Mouse (Mus musculus): ENCODE results near the gene Cd6. TPM values are rescaled to one million over a fixed set of nuclear protein-coding genes. Genes with fewer than 3 reads are reported as not detected.

The Cd6 gene
- polyA plus RNA-seq, 3 experiments from 2014 or later = 356 to 569 (median 520) TPM

Other genes with a start within 250 kb of the Cd6 start
- 100 to 1,000 TPM in 2 of 3 experiments, 10 to 100 TPM in 1; 94.0 to 107 (median 105) TPM for gene Ddb1, start 224.7 kb downstream of the Cd6 start, polyA plus RNA-seq (2017; shearing (Covaris generic))
- gene Tkfc, start 224.4 kb downstream of the Cd6 start, polyA plus RNA-seq (2017; shearing (Covaris generic)) = 10 to 100 TPM in 1 of 3 experiments, 1 to 10 TPM in 2; 8.4 to 10.7 (median 9.5) TPM
- under 1 TPM in 1 of 3 experiments, not detected in 2; 0.79 TPM for gene Vwce, start 195.8 kb downstream of the Cd6 start, polyA plus RNA-seq (2017; shearing (Covaris generic))
- gene Pga5, start 152.0 kb downstream of the Cd6 start, polyA plus RNA-seq (2017; shearing (Covaris generic)) = not detected
- gene Vps37c, start 141.3 kb downstream of the Cd6 start, polyA plus RNA-seq (2017; shearing (Covaris generic)) = 10 to 100 TPM; 11.4 to 15.9 (median 14.1) TPM
- 100 to 1,000 TPM; 355 to 487 (median 480) TPM for gene Cd5, start 91.1 kb downstream of the Cd6 start, polyA plus RNA-seq (2017; shearing (Covaris generic))
- 10 to 100 TPM in 1 of 3 experiments, 1 to 10 TPM in 2; 3.2 to 16.7 (median 3.3) TPM for gene Slc15a3, start 9.7 kb upstream of the Cd6 start, polyA plus RNA-seq (2017; shearing (Covaris generic))
- gene Tmem132a, start 39.9 kb upstream of the Cd6 start, polyA plus RNA-seq (2017; shearing (Covaris generic)) = 1 to 10 TPM in 1 of 3 experiments, under 1 TPM in 1, not detected in 1; 0.86 to 1.0 TPM
- gene Tmem109, start 51.9 kb upstream of the Cd6 start, polyA plus RNA-seq (2017; shearing (Covaris generic)) = 10 to 100 TPM; 55.3 to 75.6 (median 64.7) TPM
- gene Prpf19, start 65.2 kb upstream of the Cd6 start, polyA plus RNA-seq (2017; shearing (Covaris generic)) = 10 to 100 TPM in 2 of 3 experiments, 1 to 10 TPM in 1; 6.2 to 26.0 (median 20.2) TPM
- gene Zp1, start 90.6 kb upstream of the Cd6 start, polyA plus RNA-seq (2017; shearing (Covaris generic)) = not detected
- under 1 TPM in 1 of 3 experiments, not detected in 2; 0.22 TPM for gene Ptgdr2, start 107.1 kb upstream of the Cd6 start, polyA plus RNA-seq (2017; shearing (Covaris generic))
- gene Ccdc86, start 119.2 kb upstream of the Cd6 start, polyA plus RNA-seq (2017; shearing (Covaris generic)) = 1 to 10 TPM; 7.7 to 9.0 (median 7.9) TPM
- not detected for gene Ms4a10, start 144.6 kb upstream of the Cd6 start, polyA plus RNA-seq (2017; shearing (Covaris generic))
- gene Ms4a15, start 163.2 kb upstream of the Cd6 start, polyA plus RNA-seq (2017; shearing (Covaris generic)) = not detected
- not detected for gene Ms4a18, start 188.0 kb upstream of the Cd6 start, polyA plus RNA-seq (2017; shearing (Covaris generic))